In the genomic region with DNA sequence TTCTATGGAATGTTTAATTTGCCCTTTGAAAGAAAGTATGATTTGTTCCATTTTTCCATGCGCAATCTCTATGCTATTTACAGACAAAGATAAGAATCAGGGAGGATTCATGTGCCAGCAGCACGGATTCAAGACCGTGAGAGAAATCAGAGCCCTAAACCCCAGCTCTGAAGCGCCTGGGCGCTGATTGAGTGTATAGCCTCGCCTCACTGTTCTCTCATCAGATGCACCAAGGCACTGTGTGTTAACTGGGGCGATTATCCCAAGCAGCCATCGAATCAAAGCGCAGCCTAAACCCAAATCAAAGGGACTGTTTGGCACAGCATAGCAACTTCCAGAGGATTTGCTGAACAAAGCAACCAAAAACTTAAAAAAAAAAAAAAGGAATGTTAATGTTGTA, we compare ENCODE assay signal across 23 mouse cellular contexts.
DNase-seq lines count a peak whose midpoint lies in the region; ATAC-seq and TF ChIP-seq lines count a peak whose summit lies in the region.
"Had no signal": no experiment of that assay in that cellular context is flagged by ENCODE, and none has a peak within 500 bp of the region (broad histone marks: within the 10 kb centered on the region; RNA-seq: fewer than 3 reads in every experiment).

No protein-coding gene starts in this region.

- H3K4me1 ChIP-seq in forebrain, embryonic 13.5 days, result peaks cover 14% of the 10 kb centered on the region
- H3K4me1 ChIP-seq in forebrain, embryonic 10.5 days, result peaks cover 30% of the 10 kb centered on the region
- peaks cover 12% of the 10 kb centered on the region for H3K4me1 ChIP-seq in forebrain, embryonic 16.5 days (replicated peaks; ENCODE audit: control insufficient read depth, insufficient read depth, low read length)
- H3K4me1 ChIP-seq in midbrain, embryonic 14.5 days (ENCODE audit: control insufficient read depth, insufficient read depth, low read length), result 0 out of 2 replicates have a peak, but pooled peaks cover 4% of the 10 kb centered on the region
- H3K4me1 ChIP-seq: embryonic facial prominence, embryonic 10.5 days; embryonic facial prominence, embryonic 15.5 days; heart, embryonic 15.5 days; intestine, embryonic 15.5 days; liver, embryonic 15.5 days had no signal

- H3K4me3 ChIP-seq in forebrain, embryonic 13.5 days, result no peak overlapping the region
- H3K4me3 ChIP-seq in forebrain, embryonic 10.5 days, result no peak overlapping the region
- H3K4me3 ChIP-seq in forebrain, embryonic 16.5 days (replicated peaks; ENCODE audit: low read length), result no peak overlapping the region
- no peak overlapping the region for H3K4me3 ChIP-seq in midbrain, embryonic 14.5 days (replicated peaks; ENCODE audit: low read depth, low read length)
- H3K4me3 ChIP-seq: embryonic facial prominence, embryonic 10.5 days; embryonic facial prominence, embryonic 15.5 days; heart, embryonic 15.5 days; intestine, embryonic 15.5 days; layer of hippocampus, adult 2 months; liver, embryonic 15.5 days had no signal

- H3K4me2 ChIP-seq in forebrain, embryonic 13.5 days, result peak overlapping the region; percentile 13; the same call in 1 of the 2 replicates
- peak overlapping the region; percentile 21 for H3K4me2 ChIP-seq in forebrain, embryonic 16.5 days (ENCODE audit: low read length)
- H3K4me2 ChIP-seq in midbrain, embryonic 14.5 days (ENCODE audit: low read length), result no peak overlapping the region
- H3K4me2 ChIP-seq: embryonic facial prominence, embryonic 15.5 days; heart, embryonic 15.5 days; intestine, embryonic 15.5 days; liver, embryonic 15.5 days; lung, embryonic 14.5 days had no signal

- TF ChIP-seq CTCF in brain, embryonic 14.5 days (IDR thresholded peaks at IDR 0.05; ENCODE audit: borderline replicate concordance, extremely low read depth, insufficient read depth, insufficient read length), result no peak

- 28% methylated on average over 9 of the region's 9 CpGs for WGBS in forebrain, embryonic 13.5 days
- WGBS in forebrain, embryonic 10.5 days, result 63% methylated on average over 9 of the region's 9 CpGs
- WGBS in forebrain, embryonic 16.5 days, result 21% methylated on average over 9 of the region's 9 CpGs
- 31% methylated on average over 9 of the region's 9 CpGs for WGBS in midbrain, embryonic 14.5 days

- no peak overlapping the region for H3K27ac ChIP-seq in forebrain, embryonic 13.5 days
- H3K27ac ChIP-seq in forebrain, embryonic 10.5 days, result no peak overlapping the region
- H3K27ac ChIP-seq in forebrain, embryonic 16.5 days (ENCODE audit: low read length), result no peak overlapping the region
- no peak overlapping the region for H3K27ac ChIP-seq in midbrain, embryonic 14.5 days (replicated peaks; ENCODE audit: low read depth, low read length)
- H3K27ac ChIP-seq: embryonic facial prominence, embryonic 10.5 days; embryonic facial prominence, embryonic 15.5 days; heart, embryonic 15.5 days; hindbrain, postnatal 0 days; intestine, embryonic 15.5 days; layer of hippocampus, adult 2 months; liver, embryonic 15.5 days had no signal

- no peaks in the 10 kb centered on the region for H3K36me3 ChIP-seq in forebrain, embryonic 13.5 days (ENCODE audit: poor library complexity, severe bottlenecking)
- H3K36me3 ChIP-seq in forebrain, embryonic 10.5 days (replicated peaks), result no peaks in the 10 kb centered on the region
- H3K36me3 ChIP-seq in forebrain, embryonic 16.5 days (ENCODE audit: control insufficient read depth, insufficient read depth), result no peaks in the 10 kb centered on the region
- H3K36me3 ChIP-seq in midbrain, embryonic 14.5 days (ENCODE audit: control insufficient read depth, insufficient read depth, low read length), result no peaks in the 10 kb centered on the region
- H3K36me3 ChIP-seq: embryonic facial prominence, embryonic 10.5 days; embryonic facial prominence, embryonic 15.5 days; heart, embryonic 15.5 days; intestine, embryonic 15.5 days; liver, embryonic 15.5 days had no signal

- H3K27me3 ChIP-seq in forebrain, embryonic 13.5 days, result no peaks in the 10 kb centered on the region
- H3K27me3 ChIP-seq in forebrain, embryonic 10.5 days (ENCODE audit: poor library complexity, severe bottlenecking), result no peaks in the 10 kb centered on the region
- H3K27me3 ChIP-seq in forebrain, embryonic 16.5 days (replicated peaks; ENCODE audit: control insufficient read depth, insufficient read depth, low read length), result no peaks in the 10 kb centered on the region
- H3K27me3 ChIP-seq in midbrain, embryonic 14.5 days (ENCODE audit: control insufficient read depth, insufficient read depth, low read length), result no peaks in the 10 kb centered on the region
- H3K27me3 ChIP-seq: embryonic facial prominence, embryonic 15.5 days; heart, embryonic 15.5 days; intestine, embryonic 15.5 days; liver, embryonic 15.5 days had no signal

- ATAC-seq in forebrain, embryonic 13.5 days, result no peak; the same call in 1 of the 2 replicates
- ATAC-seq in forebrain, embryonic 16.5 days, result peak; percentile 43; the same call in 1 of the 2 replicates
- ATAC-seq in midbrain, embryonic 14.5 days (ENCODE audit: low FRiP score, low TSS enrichment), result no peak; the same call in 1 of the 2 replicates
- ATAC-seq: hindbrain, postnatal 0 days; Patski had no signal

- no peak for DNase-seq in forebrain, embryonic 10.5 days (ENCODE audit: extremely low spot score, low spot score)
- peak; percentile 74 for DNase-seq in brain, embryonic 14.5 days (ENCODE audit: low read depth)
- peak; percentile 50 for DNase-seq in midbrain, embryonic 14.5 days
- no peak for DNase-seq in thymus, postnatal 25 days
- DNase-seq in adipocyte (ENCODE audit: low spot score), result no peak
- DNase-seq: adrenal gland, postnatal 14 days; cerebellum, adult 11-12 months; cerebellum, adult 9-11 months; kidney, adult 2 months; kidney, postnatal 36 days; lung, embryonic 14.5 days; lung, postnatal 14 days; right cerebral cortex, postnatal 14 days had no signal

- no peak overlapping the region for H3K9ac ChIP-seq in forebrain, embryonic 13.5 days
- H3K9ac ChIP-seq in forebrain, embryonic 16.5 days (replicated peaks; ENCODE audit: low read depth, low read length), result no peak overlapping the region
- no peak overlapping the region for H3K9ac ChIP-seq in midbrain, embryonic 14.5 days (replicated peaks; ENCODE audit: low read length)
- H3K9ac ChIP-seq: embryonic facial prominence, embryonic 15.5 days; heart, embryonic 15.5 days; intestine, embryonic 15.5 days; liver, embryonic 15.5 days; lung, embryonic 14.5 days had no signal

- no peaks in the 10 kb centered on the region for H3K9me3 ChIP-seq in forebrain, embryonic 13.5 days (replicated peaks)
- no peaks in the 10 kb centered on the region for H3K9me3 ChIP-seq in forebrain, embryonic 10.5 days
- H3K9me3 ChIP-seq in forebrain, embryonic 16.5 days (ENCODE audit: control insufficient read depth, low read length), result no peaks in the 10 kb centered on the region
- no peaks in the 10 kb centered on the region for H3K9me3 ChIP-seq in midbrain, embryonic 14.5 days (ENCODE audit: control insufficient read depth, low read length)
- H3K9me3 ChIP-seq: embryonic facial prominence, embryonic 10.5 days; embryonic facial prominence, embryonic 15.5 days; heart, embryonic 15.5 days; intestine, embryonic 15.5 days; liver, embryonic 15.5 days had no signal

- no peak for TF ChIP-seq POLR2A in brain, embryonic 14.5 days (IDR thresholded peaks at IDR 0.05; ENCODE audit: borderline replicate concordance, extremely low read depth, insufficient read depth, insufficient read length, poor library complexity, severe bottlenecking)

Comparison
In these comparisons a context has a peak if more than half of its experiments do, and no peak if none do; other contexts are left out.
1. DNase-seq: peak in brain, embryonic 14.5 days (single experiment) and midbrain, embryonic 14.5 days (single experiment); none in forebrain, embryonic 10.5 days (single experiment), thymus, postnatal 25 days (single experiment) and adipocyte (single experiment).